Mouse (Mus musculus) megakaryocyte, embryonic 14.5 days (primary cell): ENCODE results near the gene Pisd.

Source experiments
- FLI1 ChIP-seq: IDR thresholded peaks from 2 replicates; pipeline ENCODE4 v1.6.1; 2012; ENCODE audit warnings: low read length, inconsistent platforms, mixed read lengths
- GATA1 ChIP-seq: IDR thresholded peaks from 3 replicates; pipeline ENCODE4 v1.6.1; 2012; ENCODE audit warnings: mixed read lengths, low read length, inconsistent platforms, borderline replicate concordance

DNA sequence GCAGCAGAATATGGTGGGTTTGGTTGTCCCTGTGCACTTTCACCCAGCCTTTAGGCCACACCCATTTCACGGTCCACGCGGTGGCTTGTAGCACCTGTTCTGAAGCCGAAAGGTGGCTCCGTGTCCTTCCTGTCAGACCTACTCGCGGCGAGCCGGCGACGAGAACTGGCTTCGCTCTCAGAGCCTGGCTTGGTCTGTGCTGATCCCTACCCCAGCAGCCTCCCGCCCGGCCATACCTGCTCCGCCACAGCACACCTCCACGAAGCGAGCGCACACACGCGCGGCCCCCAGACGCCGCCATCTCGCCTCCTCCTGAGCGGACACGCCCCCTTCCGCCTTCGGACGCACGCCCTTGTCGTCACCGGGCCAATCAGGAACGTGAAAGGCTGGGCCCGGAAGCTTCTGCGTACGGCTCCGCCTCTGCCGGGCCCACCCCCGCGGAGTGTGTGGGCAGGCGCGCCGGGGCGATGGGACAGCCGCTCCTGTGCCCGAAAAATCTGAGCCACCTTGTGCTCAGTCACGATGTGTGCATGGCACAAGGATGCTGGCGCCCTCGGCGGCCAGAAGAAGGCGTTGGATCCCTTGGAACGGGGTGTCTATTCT is at the start of gene Pisd:
- TF ChIP-seq GATA1 (no peak), FLI1 (no peak)
